Mouse (Mus musculus) ES-E14 (cell line): Measurements from ENCODE around the gene Zfp366.

ENCODE experiments used
- CHD2 ChIP-seq: IDR thresholded peaks from 2 replicates; pipeline ENCODE4 v1.6.1; 2014; ENCODE audit warnings: mild to moderate bottlenecking, low read depth, low read length, inconsistent platforms
- HCFC1 ChIP-seq: IDR thresholded peaks from 2 replicates; pipeline ENCODE4 v1.6.1; 2012; ENCODE audit warnings: low read length, inconsistent platforms, borderline replicate concordance; ENCODE audit not compliant: insufficient read depth
- MAFK ChIP-seq: IDR thresholded peaks from 2 replicates; pipeline ENCODE4 v1.6.1; 2014; ENCODE audit warnings: mild to moderate bottlenecking, low read depth, low read length, inconsistent platforms; ENCODE audit not compliant: insufficient read depth
- ZC3H11A ChIP-seq: IDR thresholded peaks from 2 replicates; pipeline ENCODE4 v1.6.1; 2012; ENCODE audit warnings: low read depth, mild to moderate bottlenecking, inconsistent platforms, low read length, borderline replicate concordance

- TF ChIP-seq ZC3H11A (no peak), HCFC1 (no peak), CHD2 (no peak), MAFK (no peak)
These were observed 115.3 kb downstream of the Zfp366 start for GRCm38 (mm10) chr13:99299921-99300320.
